Mouse (Mus musculus) urinary bladder, adult 2 months (tissue): Measurements from ENCODE around the gene Atp13a2. TPM values are rescaled to one million over a fixed set of nuclear protein-coding genes. Genes with fewer than 3 reads are reported as not detected.

Experiments used
- DNase-seq: peaks from one replicate; pipeline ENCODE4 v3.0.0; 2022; ENCODE audit warnings: low spot score
- polyA plus RNA-seq: library from polyadenylated mRNA; depleted of rRNA; stranded (reverse); fragments of >200 nt; gene quantifications from 2 replicates; pipeline ENCODE4 v1.2.3, GENCODE M21; 2012; rRNA removed

Gene Atp13a2
- polyA plus RNA-seq, 1 experiment: 57.3 TPM

- no peak for DNase-seq
Observed at GRCm38 (mm10) chr4:141033606-141034549, 47.2 kb downstream of the Atp13a2 start.

- DNase-seq: no peak
Observed at GRCm38 (mm10) chr4:141041117-141041516, 54.4 kb downstream of the Atp13a2 start.

- DNase-seq: no peak
Observed at GRCm38 (mm10) chr4:141044816-141045215, 58.1 kb downstream of the Atp13a2 start.

- DNase-seq: no peak
Observed at GRCm38 (mm10) chr4:141048810-141049475, 62.3 kb downstream of the Atp13a2 start.

GRCm38 (mm10) chr4:141049476-141049835, 62.8 kb downstream of the Atp13a2 start:
- no peak for DNase-seq

- no peak for DNase-seq
Observed at GRCm38 (mm10) chr4:141052442-141052841, 65.8 kb downstream of the Atp13a2 start.

GRCm38 (mm10) chr4:141053138-141053537, 66.5 kb downstream of the Atp13a2 start:
- DNase-seq: no peak

GRCm38 (mm10) chr4:141053568-141054161, 67.0 kb downstream of the Atp13a2 start:
- no peak for DNase-seq

Other genes starting within 250 kb of the Atp13a2 start
- gene Padi6, start 244.2 kb upstream of the Atp13a2 start, polyA plus RNA-seq: not detected in 2 replicates
- gene Padi4, start 212.6 kb upstream of the Atp13a2 start, polyA plus RNA-seq: 15.6 and 15.9 TPM in 2 replicates
- gene Padi3, start 176.2 kb upstream of the Atp13a2 start, polyA plus RNA-seq: 0.30 and 0.32 TPM in 2 replicates
- gene Padi1, start 141.1 kb upstream of the Atp13a2 start, polyA plus RNA-seq: 1.0 and 1.2 TPM in 2 replicates
- gene Padi2, start 80.5 kb upstream of the Atp13a2 start, polyA plus RNA-seq: 1.7 and 1.8 TPM in 2 replicates
- 175 and 188 TPM in 2 replicates for gene Sdhb, start 25.7 kb upstream of the Atp13a2 start, polyA plus RNA-seq
- gene Mfap2, start 23.5 kb downstream of the Atp13a2 start, polyA plus RNA-seq: 37.6 and 37.9 TPM in 2 replicates
- 27.0 and 30.8 TPM in 2 replicates for gene Crocc, start 73.7 kb downstream of the Atp13a2 start, polyA plus RNA-seq
- gene Necap2, start 91.5 kb downstream of the Atp13a2 start, polyA plus RNA-seq: 65.9 and 77.0 TPM in 2 replicates
- not detected in 2 replicates for gene Spata21, start 101.5 kb downstream of the Atp13a2 start, polyA plus RNA-seq
- gene Szrd1, start 152.9 kb downstream of the Atp13a2 start, polyA plus RNA-seq: 32.6 and 44.2 TPM in 2 replicates
- 12.2 and 13.9 TPM in 2 replicates for gene Fbxo42, start 161.0 kb downstream of the Atp13a2 start, polyA plus RNA-seq
- 2.4 and 2.6 TPM in 2 replicates for gene Rsg1, start 227.1 kb downstream of the Atp13a2 start, polyA plus RNA-seq